Mouse (Mus musculus): Measurements from ENCODE around the gene Dcaf5.

- TF ChIP-seq POLR2A (IDR thresholded peaks at IDR 0.05; ENCODE audit: low read depth, low read length), result no peak
- TF ChIP-seq CTCF (conservative IDR thresholded peaks at IDR 0.05; ENCODE audit: insufficient read depth, insufficient read length, low read depth, low read length), result peak; percentile 56
These were observed 28.6 kb downstream of the Dcaf5 start for GRCm38 (mm10) chr12:80407824-80408223.

All from kidney, adult 2 months (tissue).